Mouse (Mus musculus): ENCODE measurements around the gene Mfsd14a.

DNA sequence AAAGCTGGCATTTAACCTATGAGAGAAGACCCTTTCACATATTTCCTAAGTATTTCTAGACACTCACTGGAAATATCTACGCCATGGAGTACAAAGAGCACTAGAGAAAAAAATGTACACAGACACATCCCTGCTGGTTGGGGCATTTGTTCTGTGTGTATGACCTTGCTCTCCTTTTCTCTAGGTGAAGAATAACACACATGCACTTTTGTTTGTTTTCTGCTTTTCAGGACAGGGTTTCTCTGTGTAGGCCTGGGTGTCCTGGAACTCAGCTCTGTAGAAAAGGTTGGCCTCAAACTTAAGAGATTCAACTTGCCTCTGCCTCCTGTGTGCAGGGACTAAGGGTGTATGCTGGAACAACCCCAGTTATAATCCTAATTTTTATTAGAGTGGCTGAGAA is 16.1 kb downstream of the Mfsd14a start:
- no peak for TF ChIP-seq MAX (IDR thresholded peaks at IDR 0.05)
- no peak for TF ChIP-seq MYOG (IDR thresholded peaks at IDR 0.05; ENCODE audit: control insufficient read depth, extremely low read depth, insufficient read length)
- no peak for TF ChIP-seq CTCF (IDR thresholded peaks at IDR 0.05; ENCODE audit: control insufficient read depth, insufficient read depth, insufficient read length)
- no peak for TF ChIP-seq USF1 (IDR thresholded peaks at IDR 0.05; ENCODE audit: low read depth)
